Mouse (Mus musculus): ENCODE data around the gene Upk1b.
"Not testable (repeated sequence)": the region's sequence is repeated elsewhere in the genome, so short reads cannot be mapped to it uniquely, and the experiment has no call there.

Gene Upk1b

DNA sequence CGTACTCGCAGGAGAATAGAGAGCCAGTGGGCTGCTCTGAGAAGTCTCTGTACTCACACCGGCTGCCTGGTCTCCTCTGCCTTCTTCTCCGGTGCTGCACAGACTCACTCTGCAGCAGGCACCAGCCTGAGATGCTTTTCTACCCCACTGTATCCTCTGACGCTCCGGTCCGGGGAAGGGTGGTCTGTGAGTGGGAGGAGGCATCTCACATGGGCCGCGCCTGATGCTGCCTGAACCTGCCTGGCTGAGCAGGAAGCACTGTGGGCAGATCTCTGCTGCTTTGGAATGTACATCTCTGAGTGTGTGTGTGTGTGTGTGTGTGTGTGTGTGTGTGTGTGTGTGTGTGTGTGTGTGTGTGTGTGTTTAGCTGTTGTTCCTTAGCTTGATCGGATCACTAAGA is at the start of gene Upk1b:
Gene Upk1b, minus strand, starts transcription at position 238 of the 400 bp plus-strand sequence.
- DNase-seq, result no peak

DNA sequence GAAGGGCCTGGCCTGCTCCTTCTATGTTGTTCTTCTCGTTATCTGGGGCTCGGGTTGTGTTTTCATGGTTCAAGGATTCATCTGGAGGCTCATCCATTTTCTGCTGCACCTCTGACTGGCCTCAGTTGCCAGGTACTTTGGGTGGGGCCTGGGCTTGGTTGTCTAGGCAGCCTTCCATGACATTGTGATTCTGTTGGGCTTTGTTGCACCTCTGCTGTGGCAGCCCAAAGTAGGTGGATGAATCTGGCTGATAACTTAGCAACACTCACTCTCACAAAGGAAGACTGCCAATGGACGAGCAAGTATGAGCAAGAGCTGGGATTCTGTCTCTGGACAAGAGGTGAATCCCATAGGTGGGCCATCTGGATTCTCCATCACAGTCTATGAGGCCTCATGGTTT is 28.5 kb upstream of the Upk1b start, which contains the start of gene 4930435E12Rik:
Gene 4930435E12Rik, minus strand, starts transcription at position 101 of the 400 bp plus-strand sequence.
- no peak for DNase-seq

DNA sequence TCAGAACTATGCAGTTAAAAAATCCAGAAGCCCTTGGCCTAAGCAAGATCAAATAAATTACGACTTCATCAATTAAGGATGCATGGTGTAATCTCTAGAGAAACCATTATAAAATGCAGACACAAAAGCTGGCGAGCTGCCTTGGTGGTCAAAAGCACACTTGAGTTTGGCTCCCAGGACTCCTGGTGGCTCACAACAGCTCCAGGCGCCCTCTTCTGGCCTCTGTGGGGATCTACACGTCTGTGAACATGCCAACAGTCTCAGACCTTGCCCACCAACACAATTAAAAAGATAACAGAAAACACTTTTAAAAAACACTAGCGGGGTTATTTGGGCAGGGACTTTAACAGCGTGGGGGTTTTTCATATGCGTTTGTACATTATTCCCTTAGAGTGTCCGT is 12.4 kb upstream of the Upk1b start:
- peak; percentile 70 to 72 for DNase-seq

DNA sequence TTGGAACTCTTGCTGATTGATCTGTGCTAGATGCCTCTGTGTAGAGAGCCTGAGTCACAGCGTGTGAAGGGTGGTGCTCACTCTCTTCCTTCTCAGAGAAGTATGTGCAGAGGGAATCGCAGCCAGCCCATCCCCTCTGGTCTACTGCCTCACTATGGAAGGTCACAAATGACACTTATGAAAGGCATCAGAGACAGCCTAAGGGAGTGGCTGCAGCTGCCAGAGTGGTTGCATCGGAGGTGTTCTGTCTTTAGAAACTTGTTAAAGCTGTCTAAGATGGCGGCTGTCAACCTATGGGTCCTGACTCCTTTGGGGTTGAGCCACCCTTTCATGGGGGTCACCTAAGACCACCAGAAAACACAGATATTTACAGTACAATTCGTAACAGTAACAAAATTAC is 10.1 kb upstream of the Upk1b start:
- no peak for DNase-seq

DNA sequence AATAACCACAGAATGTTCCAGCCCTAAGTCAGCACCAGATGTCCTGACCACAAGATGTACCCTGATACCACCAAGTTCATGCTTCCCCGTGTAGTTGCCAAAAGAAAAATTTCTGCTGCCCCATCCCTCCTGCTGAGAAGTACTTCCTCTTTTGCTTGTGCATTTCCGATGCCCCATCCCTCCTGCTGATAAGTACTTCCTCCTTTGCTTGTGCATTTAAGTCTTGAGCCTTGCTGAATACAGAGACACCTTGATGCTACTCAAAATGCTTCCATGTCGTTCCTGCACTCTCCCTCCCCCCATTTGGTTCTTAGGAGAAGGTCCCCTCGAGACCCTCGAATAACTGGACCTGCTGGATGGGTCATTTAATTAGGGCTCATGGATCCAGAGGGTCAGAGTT is 7.7 kb upstream of the Upk1b start:
- DNase-seq, result not testable (repeated sequence)

DNA sequence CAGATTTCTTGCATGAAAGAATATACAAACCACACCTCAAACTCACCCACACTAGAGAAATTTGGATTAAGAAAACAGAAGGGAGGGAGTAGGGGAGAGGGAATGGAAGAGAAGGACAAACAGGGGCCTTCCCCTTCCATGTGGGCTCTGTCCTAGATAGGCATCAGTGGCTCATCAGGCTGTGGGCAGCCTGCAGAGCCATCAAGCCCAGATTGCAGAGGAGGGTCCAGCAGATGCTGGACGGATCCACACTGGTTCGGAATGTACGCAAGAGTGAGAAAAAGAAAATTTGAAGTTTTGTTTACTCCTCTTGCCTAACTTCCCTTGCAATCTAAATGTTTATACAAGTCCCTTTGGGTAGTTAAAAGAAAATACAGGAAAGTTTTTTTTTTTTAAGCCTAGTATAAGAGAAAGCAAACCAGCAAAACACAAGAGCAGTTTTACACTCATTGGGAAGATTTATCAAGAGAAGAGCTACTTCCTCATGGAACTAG is 1.1 kb downstream of the Upk1b start:
- no peak for DNase-seq

DNA sequence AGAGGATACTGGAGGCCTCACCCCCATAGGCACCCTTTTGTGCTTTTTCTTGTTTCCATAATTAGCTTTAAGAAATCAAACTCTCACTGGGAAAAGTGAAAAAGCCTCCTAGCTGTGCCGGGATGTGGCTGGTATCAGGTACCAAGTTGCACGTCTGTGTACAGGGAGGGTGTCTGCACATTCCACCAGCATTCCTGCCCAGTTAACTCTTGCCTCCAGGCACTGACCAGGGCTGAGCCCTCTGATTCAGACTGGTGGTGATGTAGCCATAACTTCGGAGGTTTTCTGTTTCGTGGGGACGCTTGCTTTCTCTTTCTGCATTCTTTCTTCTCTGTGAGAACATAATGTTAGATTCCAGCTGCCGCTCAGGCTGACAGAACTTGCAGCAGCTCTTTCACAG is 7.0 kb downstream of the Upk1b start:
- DNase-seq, result no peak

DNA sequence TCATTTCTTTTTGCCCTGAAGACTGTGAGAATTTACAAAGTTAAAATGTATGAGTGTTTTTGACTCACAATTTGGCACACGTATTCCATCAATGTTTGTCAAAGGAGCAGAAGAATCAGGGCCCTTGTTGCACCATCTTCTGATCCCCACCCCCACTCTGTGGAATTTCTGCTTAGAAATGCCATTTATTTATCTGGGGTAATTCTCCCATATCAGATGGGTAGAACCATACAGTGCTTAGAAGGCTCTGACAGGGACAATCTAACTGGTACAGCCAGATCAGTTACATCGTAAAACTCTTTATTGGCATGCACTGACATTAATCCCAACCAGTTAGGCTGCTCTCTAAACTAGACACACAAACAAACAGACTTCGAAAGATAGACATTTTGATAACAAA is 10.2 kb downstream of the Upk1b start:
- no peak for DNase-seq

DNA sequence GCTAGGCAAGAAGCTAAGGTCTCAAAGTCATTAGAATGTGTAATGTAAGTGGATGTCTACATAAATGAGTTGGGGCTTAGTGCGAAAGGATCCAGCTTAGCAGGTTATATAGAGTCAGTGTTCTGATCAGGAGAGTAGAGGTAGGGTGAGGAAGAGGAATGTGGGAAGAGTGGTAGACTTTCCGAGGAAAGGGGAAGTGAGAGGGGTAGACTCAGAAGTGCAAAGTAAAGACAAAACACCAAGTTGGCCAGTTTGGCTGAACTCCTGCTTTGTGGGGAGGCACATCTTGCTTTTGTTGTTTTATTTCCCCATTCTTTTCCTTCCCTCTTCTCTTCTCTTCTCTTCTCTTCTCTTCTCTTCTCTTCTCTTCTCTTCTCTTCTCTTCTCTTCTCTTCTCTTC is 11.1 kb downstream of the Upk1b start:
- DNase-seq, result no peak

DNA sequence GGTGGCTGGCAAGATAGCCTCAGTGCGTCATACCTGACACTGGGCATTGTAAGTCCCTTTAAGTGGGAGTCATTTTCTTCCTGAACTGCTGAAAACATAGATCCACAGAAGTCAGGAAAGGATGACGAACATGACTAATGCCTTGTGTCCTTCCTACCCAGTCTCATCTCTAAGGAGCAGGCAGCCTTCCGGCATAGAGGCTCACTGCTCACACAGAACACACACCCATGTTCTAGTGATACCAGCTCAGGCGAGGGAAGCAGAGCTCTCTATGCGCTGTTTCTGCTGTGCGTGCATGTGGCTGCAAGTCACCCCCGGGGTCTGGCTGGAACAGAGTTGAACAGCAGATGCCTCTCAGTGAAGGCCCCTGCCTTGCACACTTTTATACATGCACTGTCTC is 14.8 kb downstream of the Upk1b start:
- DNase-seq, result no peak

DNA sequence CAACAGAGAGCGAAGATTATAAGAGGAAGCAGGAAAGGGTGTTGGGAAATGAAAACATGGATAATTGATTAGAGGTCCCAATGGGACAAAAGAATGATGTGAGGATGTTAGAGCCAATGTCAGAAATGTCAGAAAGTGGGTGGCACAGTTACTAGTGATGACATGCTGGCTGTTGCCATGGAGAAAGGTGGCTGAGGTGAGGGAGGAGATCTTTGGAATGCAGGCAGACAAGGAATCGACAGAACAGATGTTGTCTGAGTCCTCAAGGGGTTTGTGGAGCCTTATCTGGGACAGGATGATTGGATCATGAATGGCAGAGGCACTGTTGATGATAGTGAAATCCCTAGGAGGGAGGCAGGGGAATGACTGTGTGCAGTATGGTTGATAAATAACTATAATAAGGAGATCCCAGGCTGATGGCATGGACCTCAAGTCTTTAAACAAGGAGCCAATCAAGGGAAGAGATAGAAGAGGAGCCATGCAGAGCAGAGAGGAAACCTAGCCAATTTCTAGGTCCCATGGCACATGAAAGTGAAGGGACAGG is 17.5 kb downstream of the Upk1b start:
- no peak for DNase-seq

DNA sequence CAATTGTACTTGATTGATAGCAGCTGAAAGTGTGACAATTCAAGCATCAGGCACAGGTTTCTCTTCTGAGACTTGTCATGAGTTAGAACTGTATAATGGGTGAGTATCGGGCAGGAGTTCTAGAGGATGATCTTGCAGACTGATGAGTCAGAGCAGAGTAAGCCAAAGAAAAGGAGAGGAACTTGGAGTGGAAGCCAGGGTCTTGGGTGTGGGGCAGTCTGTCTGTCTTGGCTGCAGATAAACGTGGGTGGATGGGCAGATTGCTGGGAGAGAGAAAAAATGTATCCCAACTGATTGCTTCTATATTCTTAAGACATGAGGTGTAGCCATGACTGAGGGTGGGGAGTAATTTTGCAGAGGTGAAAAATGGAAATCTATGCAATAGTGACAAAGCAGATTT is 18.2 kb downstream of the Upk1b start:
- DNase-seq, result no peak

DNA sequence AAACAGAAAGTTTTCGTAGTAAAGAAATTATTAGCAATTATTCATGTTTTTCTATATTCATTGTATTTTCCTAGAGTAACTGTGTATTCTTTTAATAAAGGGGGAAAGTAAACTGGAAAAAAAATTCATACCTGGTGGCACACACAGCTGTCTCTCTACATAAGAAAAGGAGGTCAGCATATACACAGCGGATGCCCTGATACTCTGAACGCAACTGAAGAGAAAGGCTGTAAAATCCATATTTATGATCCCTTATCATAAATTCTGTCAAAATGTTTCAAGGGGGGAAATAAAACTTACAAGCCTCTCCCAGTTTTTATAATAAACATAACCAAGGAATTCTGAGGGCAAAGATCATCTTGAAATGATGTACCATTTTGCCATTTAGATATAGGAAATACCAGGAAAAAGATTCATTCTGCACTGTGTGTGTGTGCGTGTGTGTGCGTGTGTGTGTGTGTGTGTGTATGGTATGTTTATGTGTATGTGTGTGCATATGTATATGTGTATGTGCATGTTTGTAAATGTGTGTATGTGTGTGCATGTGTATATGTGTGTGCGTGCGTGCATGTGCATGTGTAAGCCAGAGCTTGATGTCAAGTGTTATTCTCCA is 19.1 kb downstream of the Upk1b start:
- no peak for DNase-seq

DNA sequence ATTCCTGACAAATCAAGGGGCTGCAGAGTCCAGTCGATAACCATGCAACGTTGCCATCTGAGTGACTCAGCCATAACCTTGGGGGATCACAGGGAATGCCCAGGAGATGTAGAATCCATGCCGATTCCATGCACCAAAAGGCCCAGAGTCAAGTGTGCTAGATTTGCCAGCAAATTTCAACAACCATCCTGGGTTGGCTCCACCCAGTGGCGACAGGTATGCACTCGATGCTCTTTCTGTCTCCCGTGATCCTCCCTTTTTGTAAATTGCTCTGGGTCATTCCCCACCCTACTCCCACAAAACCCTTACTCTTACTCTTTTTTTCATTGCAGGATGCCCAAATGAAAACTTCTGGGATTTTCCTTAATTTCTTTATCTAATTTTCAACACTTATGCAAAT is 23.8 kb downstream of the Upk1b start:
- DNase-seq, result no peak

DNA sequence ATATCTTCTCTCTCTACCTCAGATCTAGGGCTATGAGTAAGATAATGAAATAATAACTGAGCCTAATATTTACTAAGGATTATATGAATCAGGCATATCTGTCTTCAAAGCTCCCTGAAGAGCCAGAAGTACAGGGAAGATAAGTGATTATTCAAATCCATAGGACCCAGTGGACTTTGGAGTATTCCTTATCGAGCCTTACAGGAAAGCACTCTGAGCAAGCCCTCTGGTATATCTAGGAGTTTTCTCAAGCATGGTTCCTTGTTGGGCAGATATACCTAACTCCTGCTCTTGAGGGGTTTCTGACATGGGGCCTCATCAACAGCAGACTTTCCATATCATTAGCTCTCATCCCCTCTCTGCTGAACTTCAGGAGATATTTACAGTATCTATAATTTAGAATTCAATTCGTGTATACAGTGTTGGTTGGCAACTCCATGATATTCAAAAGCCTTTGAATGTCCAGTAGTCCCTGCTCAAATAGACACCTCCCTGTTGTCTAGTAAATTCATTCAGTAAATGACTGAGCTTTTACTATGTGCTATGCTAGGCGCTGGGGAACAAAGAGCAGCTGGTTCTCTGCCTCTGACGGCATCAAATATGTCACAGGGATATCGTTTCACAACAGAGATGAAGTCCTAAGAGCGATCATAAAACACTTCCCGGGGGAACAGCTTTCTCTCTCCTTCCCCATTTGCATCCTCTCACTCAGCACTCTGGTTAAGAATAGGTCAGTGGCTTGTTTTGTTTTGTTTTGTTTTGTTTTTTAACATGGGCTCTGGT is 25.0 kb downstream of the Upk1b start:
- no peak for DNase-seq

DNA sequence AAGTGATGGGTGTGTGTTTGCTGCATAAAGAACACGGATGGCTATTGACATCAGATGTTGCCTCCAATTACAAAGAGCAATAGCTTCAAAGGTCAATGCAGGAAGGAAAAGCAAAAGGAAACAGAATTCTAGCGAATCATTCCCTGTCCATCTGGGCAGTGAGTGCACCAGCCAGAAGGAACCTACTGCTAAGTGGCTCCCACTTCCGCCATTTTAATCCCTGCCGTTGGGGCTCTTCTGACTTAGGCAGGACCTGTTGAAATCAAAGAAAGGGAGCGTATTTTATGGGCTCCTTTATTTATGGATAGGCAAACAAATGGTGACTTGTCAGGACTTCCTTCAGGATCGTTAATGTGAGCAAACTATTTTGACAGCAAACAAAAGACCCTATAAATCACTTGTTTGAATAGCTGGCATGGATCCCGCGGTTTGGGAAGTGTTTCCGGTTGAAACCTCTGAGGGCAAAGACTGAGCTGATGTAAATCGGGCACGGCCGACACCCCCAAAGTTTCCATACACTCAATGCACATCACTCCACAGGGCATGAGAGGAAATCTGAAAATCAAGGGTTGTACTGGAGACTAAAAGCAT is 27.1 kb downstream of the Upk1b start:
- DNase-seq, result no peak

DNA sequence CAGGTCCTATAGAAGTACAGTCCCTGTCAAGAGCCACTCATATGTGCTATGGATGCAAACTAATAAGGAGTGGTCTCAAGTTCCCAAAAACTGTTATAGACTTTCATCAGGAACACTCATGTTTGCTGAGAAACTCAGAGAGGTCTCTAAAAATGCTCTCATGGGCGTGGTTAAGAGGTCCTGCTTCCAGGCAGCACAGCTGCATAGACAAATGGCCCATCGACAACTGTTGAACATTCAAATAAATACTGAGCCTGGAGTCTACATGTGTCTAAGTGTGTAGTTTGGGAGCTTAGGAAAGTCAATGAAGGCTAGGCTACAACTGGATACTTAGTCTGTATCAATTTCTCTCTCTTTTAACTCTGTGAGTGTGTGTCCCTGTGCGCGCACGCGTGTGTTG is 29.0 kb downstream of the Upk1b start:
- DNase-seq, result no peak

DNA sequence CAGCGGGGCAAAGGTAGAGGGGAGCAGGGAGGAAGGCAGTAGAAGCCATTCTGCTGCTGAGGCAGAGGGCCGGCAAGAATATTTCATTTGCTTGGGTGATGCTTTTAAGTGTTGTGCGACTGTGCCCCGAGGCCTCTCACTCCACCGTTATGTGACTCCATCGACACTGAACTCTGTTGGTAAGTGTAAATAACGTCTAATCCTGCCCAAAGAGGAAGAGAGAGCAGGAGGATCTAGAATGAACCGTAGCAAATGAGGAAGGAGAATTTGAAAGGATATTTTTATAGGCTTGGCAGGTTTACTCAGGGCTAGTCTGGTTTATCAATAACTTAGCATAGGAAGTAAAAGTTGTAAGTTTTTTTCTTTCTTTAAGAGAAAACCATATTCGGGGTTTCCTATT is 30.6 kb downstream of the Upk1b start:
- no peak for DNase-seq

DNA sequence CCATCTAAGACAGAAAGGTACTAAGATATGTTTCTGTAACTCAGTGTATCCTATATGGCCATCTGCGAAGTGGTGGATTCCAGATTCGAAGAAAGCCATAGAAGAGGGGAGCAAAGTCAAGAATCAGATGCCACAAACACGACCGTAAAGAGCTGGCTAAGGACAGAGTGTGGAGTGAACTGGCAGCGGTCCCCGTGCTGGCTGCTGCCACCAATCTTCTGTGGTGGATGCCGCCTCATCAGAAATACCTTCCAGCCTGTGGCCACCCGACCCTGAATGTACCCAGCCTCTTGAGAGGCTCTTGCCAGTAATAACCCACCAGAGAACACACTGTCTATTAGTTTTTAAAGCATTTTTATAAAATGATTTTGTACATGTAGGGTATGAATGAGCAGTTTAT is 31.7 kb downstream of the Upk1b start:
- DNase-seq, result no peak

DNA sequence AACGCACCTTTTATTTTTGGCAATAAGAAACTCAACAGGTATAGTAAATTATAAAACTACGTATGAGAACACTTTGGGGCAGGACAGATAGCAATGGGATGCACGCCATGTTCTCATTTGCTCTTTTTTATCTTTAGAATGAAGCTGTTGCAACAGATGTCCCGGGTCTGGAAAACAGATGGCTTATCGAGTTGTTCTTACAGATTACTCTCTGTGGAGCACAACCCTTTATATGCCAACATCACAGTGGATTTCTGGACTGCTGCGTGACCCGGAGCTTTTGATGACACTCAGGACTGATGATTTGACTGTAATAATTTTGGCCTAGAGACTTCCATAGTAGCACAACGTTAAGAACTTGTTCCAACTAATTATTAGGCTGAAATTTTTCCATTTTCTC is 32.4 kb downstream of the Upk1b start:
- no peak for DNase-seq

DNA sequence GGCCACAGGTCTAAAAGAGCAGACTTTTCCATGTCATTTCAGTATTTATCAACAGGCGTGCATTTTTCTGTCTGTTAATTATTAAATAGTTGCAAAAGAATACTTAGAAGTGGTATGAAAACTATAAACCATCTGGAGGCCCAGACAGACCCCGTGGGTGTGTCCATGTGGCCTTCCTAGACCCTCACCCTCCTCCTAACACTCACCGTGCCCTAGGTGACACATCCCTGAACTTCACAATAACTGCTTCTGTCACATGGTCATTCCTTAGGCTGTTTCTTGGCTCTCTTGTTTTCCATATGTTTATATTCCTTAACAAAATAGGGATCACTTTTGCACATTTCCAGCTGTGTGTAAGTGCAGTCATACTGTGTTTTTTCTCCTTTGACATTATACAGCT is 33.5 kb downstream of the Upk1b start:
- DNase-seq, result no peak

DNA sequence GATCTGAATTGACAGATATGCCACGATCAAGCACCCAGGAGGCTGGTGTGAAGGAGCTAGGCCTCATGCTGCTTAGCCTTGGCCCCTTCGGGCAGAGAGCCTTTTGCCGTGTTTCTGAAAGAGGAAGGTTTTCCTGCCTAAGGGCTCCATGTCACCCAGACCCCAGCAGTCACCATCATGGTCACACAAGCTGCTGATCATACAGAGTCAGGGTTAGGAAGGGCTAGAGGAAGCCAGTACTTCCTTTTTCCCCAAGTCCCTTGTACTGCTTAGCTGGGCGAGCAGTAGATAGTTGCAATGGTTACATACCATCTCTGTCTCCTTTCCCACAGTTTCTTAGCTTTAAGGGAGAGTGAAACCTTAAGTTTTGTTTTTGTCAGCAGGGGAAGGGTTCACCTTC is 36.6 kb downstream of the Upk1b start:
- DNase-seq, result no peak

DNA sequence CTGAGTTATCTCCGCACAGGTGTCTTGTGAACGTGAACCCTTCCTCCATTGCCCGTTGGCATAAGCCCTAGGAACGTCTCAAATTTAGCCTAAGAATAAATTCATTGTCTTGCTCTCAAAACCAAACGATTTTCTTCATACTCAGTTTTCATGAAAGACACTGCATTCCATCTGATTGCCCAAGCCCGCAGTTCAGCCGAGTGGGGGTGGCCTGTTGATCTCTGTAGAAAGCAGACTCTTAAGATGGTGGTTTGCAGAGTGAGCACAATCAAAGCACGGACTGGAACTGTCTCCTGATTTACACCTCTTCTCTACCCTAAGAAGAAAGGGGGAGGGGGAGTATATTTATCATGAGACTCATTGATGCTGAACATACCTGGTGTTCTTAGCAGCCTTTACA is 37.7 kb downstream of the Upk1b start:
- no peak for DNase-seq

DNA sequence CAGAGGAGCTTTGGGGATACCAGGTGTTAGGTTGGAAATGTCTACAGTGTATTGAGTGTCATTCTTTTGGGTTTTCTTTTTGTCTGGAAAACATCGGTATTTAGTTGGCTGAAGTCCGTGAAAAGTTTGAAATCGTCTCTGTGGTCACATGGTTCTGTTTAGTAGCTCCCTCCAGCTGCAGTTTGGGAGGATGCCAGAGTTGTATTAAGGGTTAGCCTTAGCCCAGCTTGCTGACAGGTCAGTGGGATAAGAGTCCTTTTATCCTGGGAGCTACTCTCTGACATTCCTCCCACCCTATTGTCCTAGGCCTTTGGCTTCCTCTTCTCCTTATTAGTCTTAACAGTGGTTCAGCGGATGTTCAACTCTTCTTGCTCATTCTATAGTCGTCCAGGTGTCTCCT is 38.2 kb downstream of the Upk1b start:
- DNase-seq, result no peak

All from B cell, adult 2 months (primary cell).